Mouse (Mus musculus) myocyte (in vitro differentiated cells): ENCODE data around the gene Pole3. TPM values are rescaled to one million over a fixed set of nuclear protein-coding genes. Genes with fewer than 3 reads are reported as not detected.

Source experiments
- H3K27me3 ChIP-seq: one replicate; pipeline ENCODE4 v1.6.1; 2011; ENCODE audit not compliant: control insufficient read depth, insufficient read depth, insufficient read length
- H3K36me3 ChIP-seq: one replicate; pipeline ENCODE4 v1.6.1; 2011; ENCODE audit not compliant: control insufficient read depth, insufficient read depth
- H3K4me2 ChIP-seq: one replicate; pipeline ENCODE4 v1.6.1; 2011; ENCODE audit warnings: low read depth, control low read depth
- H3K4me3 ChIP-seq: one replicate; pipeline ENCODE4 v1.5.1; 2011; ENCODE audit warnings: mild to moderate bottlenecking, control low read depth, moderate library complexity
- H3K79me2 ChIP-seq: one replicate; pipeline ENCODE4 v1.6.1; 2011; ENCODE audit not compliant: control insufficient read depth, insufficient read depth
- H3ac ChIP-seq: one replicate; pipeline ENCODE4 v1.6.1; 2011; ENCODE audit not compliant: control insufficient read depth, insufficient read length
- CEBPB ChIP-seq: IDR thresholded peaks from 2 replicates; pipeline ENCODE4 v1.6.1; 2011; ENCODE audit warnings: mild to moderate bottlenecking, moderate library complexity; ENCODE audit not compliant: poor library complexity, insufficient read depth, severe bottlenecking
- E2F4 ChIP-seq: IDR thresholded peaks from one replicate; pipeline ENCODE4 v1.6.1; 2011; ENCODE audit warnings: mild to moderate bottlenecking, control low read depth, moderate library complexity; ENCODE audit not compliant: insufficient read depth
- MAX ChIP-seq: IDR thresholded peaks from one replicate; pipeline ENCODE4 v1.6.1; 2011; ENCODE audit warnings: low read depth, mild to moderate bottlenecking, control low read depth
- MYOD1 ChIP-seq, 3 experiments: IDR thresholded peaks; one replicate each; pipeline ENCODE4 v1.6.1; 2011; ENCODE audit warnings: control low read depth in 2 of 3, low read depth in 2 of 3, mild to moderate bottlenecking in 2 of 3, moderate library complexity in 1 of 3; ENCODE audit not compliant: insufficient read length in 2 of 3, control insufficient read depth in 1 of 3
- MYOG ChIP-seq, 3 experiments: IDR thresholded peaks; one replicate each; pipeline ENCODE4 v1.6.1; 2011; ENCODE audit warnings: control low read depth in 2 of 3, low read depth in 2 of 3, mild to moderate bottlenecking in 2 of 3; ENCODE audit not compliant: insufficient read length in 2 of 3, control insufficient read depth in 1 of 3, insufficient read depth in 1 of 3
- POLR2A ChIP-seq: IDR thresholded peaks from one replicate; pipeline ENCODE4 v1.6.1; 2011; ENCODE audit warnings: low read depth, mild to moderate bottlenecking, control low read depth, moderate library complexity; ENCODE audit not compliant: insufficient read length
- POLR2AphosphoS2 ChIP-seq: IDR thresholded peaks from one replicate; pipeline ENCODE4 v1.6.1; 2011; ENCODE audit warnings: low read depth, control low read depth; ENCODE audit not compliant: insufficient read length
- REST ChIP-seq: IDR thresholded peaks from one replicate; pipeline ENCODE4 v1.6.1; 2011; ENCODE audit warnings: mild to moderate bottlenecking, control low read depth, moderate library complexity; ENCODE audit not compliant: insufficient read depth, insufficient read length
- SRF ChIP-seq: IDR thresholded peaks from one replicate; pipeline ENCODE4 v1.6.1; 2011; ENCODE audit warnings: low read depth; ENCODE audit not compliant: control insufficient read depth, insufficient read length
- TCF12 ChIP-seq: IDR thresholded peaks from one replicate; pipeline ENCODE4 v1.6.1; 2011; ENCODE audit warnings: mild to moderate bottlenecking, control low read depth; ENCODE audit not compliant: poor library complexity, insufficient read depth, severe bottlenecking
- TCF3 ChIP-seq: IDR thresholded peaks from one replicate; pipeline ENCODE4 v1.6.1; 2011; ENCODE audit warnings: low read depth, control low read depth; ENCODE audit not compliant: insufficient read length
- USF1 ChIP-seq: IDR thresholded peaks from one replicate; pipeline ENCODE4 v1.6.1; 2011; ENCODE audit warnings: low read depth, mild to moderate bottlenecking, control low read depth, moderate library complexity
- polyA plus RNA-seq: library from polyadenylated mRNA; unstranded; fragments of >200 nt; fragmentation: generic; extraction: Trizol; gene quantifications from one replicate; pipeline ENCODE4 v1.2.1, GENCODE M21; 2012; ENCODE audit warnings: missing spikeins

Gene Pole3
- polyA plus RNA-seq, 1 experiment = 37.3 TPM

- Histone ChIP-seq H3K4me2 (no peak overlapping the region), H3ac (no peak overlapping the region), H3K36me3 (no peaks in the 10 kb centered on the region), H3K4me3 (no peak overlapping the region), H3K27me3 (peaks cover 6% of the 10 kb centered on the region), H3K79me2 (no peaks in the 10 kb centered on the region)
- TF ChIP-seq REST (no peak), MYOG (IDR thresholded peaks at IDR 0.05; ENCODE audit: control insufficient read depth in 1 of 3, insufficient read depth in 1 of 3, insufficient read length in 2 of 3, low read depth in 2 of 3) (no peak), MAX (no peak)
Measured at GRCm38 (mm10) chr4:62541802-62542201, 16.9 kb upstream of the Pole3 start.

GRCm38 (mm10) chr4:62533729-62534128 lies 8.9 kb upstream of the Pole3 start:
- TF ChIP-seq POLR2A (no peak), MYOD1 (IDR thresholded peaks at IDR 0.05; ENCODE audit: control insufficient read depth in 1 of 3, insufficient read length in 2 of 3, low read depth in 2 of 3) (no peak), TCF3 (no peak), SRF (no peak), MAX (no peak), TCF12 (no peak), MYOG (IDR thresholded peaks at IDR 0.05; ENCODE audit: control insufficient read depth in 1 of 3, insufficient read depth in 1 of 3, insufficient read length in 2 of 3, low read depth in 2 of 3) (no peak), REST (no peak), E2F4 (no peak), POLR2AphosphoS2 (no peak), CEBPB (no peak)
- Histone ChIP-seq H3K79me2 (no peaks in the 10 kb centered on the region), H3K27me3 (no peaks in the 10 kb centered on the region), H3K36me3 (no peaks in the 10 kb centered on the region), H3K4me3 (no peak overlapping the region), H3ac (no peak overlapping the region), H3K4me2 (no peak overlapping the region)

GRCm38 (mm10) chr4:62527655-62528054 lies 2.8 kb upstream of the Pole3 start:
- no peak overlapping the region for H3K4me3 ChIP-seq
- no peak overlapping the region for H3ac ChIP-seq
- H3K4me2 ChIP-seq = no peak overlapping the region
- no peaks in the 10 kb centered on the region for H3K27me3 ChIP-seq
- H3K79me2 ChIP-seq = peaks cover 8% of the 10 kb centered on the region
- H3K36me3 ChIP-seq = no peaks in the 10 kb centered on the region
- TF ChIP-seq SRF = no peak
- no peak for TF ChIP-seq MYOG (IDR thresholded peaks at IDR 0.05; ENCODE audit: control insufficient read depth in 1 of 3, insufficient read depth in 1 of 3, insufficient read length in 2 of 3, low read depth in 2 of 3)
- TF ChIP-seq E2F4 = no peak
- no peak for TF ChIP-seq TCF3
- no peak for TF ChIP-seq REST
- TF ChIP-seq MYOD1 (IDR thresholded peaks at IDR 0.05; ENCODE audit: control insufficient read depth in 1 of 3, insufficient read length in 2 of 3, low read depth in 2 of 3) = no peak
- TF ChIP-seq CEBPB = no peak
- no peak for TF ChIP-seq MAX
- TF ChIP-seq POLR2A = no peak
- no peak for TF ChIP-seq POLR2AphosphoS2
- TF ChIP-seq TCF12 = no peak
- TF ChIP-seq USF1 = no peak

GRCm38 (mm10) chr4:62526256-62526655 lies 1.4 kb upstream of the Pole3 start:
- Histone ChIP-seq H3K36me3 (no peaks in the 10 kb centered on the region), H3K4me3 (no peak overlapping the region), H3K4me2 (no peak overlapping the region), H3ac (no peak overlapping the region), H3K79me2 (peaks cover 8% of the 10 kb centered on the region), H3K27me3 (no peaks in the 10 kb centered on the region)
- no peak for TF ChIP-seq POLR2AphosphoS2
- no peak for TF ChIP-seq POLR2A

- Histone ChIP-seq H3K79me2 (peaks cover 8% of the 10 kb centered on the region), H3K4me2 (peak overlapping the region; percentile 48), H3K4me3 (peak overlapping the region; percentile 59), H3K36me3 (no peaks in the 10 kb centered on the region), H3K27me3 (no peaks in the 10 kb centered on the region), H3ac (peak overlapping the region; percentile 33)
- TF ChIP-seq TCF3 = no peak
- TF ChIP-seq CEBPB = peak; percentile 92
- no peak for TF ChIP-seq POLR2A
- TF ChIP-seq MYOD1 (IDR thresholded peaks at IDR 0.05; ENCODE audit: control insufficient read depth in 1 of 3, insufficient read length in 2 of 3, low read depth in 2 of 3) = no peak
Measured at GRCm38 (mm10) chr4:62525489-62525811, 582 bp upstream of the Pole3 start.

- no peak overlapping the region for H3ac ChIP-seq
- peak overlapping the region; percentile 91 for H3K4me2 ChIP-seq
- H3K36me3 ChIP-seq = no peaks in the 10 kb centered on the region
- H3K27me3 ChIP-seq = no peaks in the 10 kb centered on the region
- H3K79me2 ChIP-seq = peaks cover 8% of the 10 kb centered on the region
- peak overlapping the region; percentile 63 for H3K4me3 ChIP-seq
- no peak for TF ChIP-seq USF1
- TF ChIP-seq MAX = no peak
- no peak for TF ChIP-seq TCF12
- TF ChIP-seq REST = no peak
- no peak for TF ChIP-seq POLR2AphosphoS2
- no peak for TF ChIP-seq SRF
- no peak for TF ChIP-seq POLR2A
- no peak for TF ChIP-seq E2F4
- no peak for TF ChIP-seq MYOG (IDR thresholded peaks at IDR 0.05; ENCODE audit: control insufficient read depth in 1 of 3, insufficient read depth in 1 of 3, insufficient read length in 2 of 3, low read depth in 2 of 3)
- TF ChIP-seq MYOD1 (IDR thresholded peaks at IDR 0.05; ENCODE audit: control insufficient read depth in 1 of 3, insufficient read length in 2 of 3, low read depth in 2 of 3) = no peak
- no peak for TF ChIP-seq TCF3
- no peak for TF ChIP-seq CEBPB
Measured at GRCm38 (mm10) chr4:62520892-62521400, 3.9 kb downstream of the Pole3 start.
